Mouse (Mus musculus): ENCODE results near the gene Ace3. TPM values are rescaled to one million over a fixed set of nuclear protein-coding genes. Genes with fewer than 3 reads are reported as not detected.

The Ace3 gene
- total RNA-seq (2023) = not detected

GRCm38 (mm10) chr11:105994375-105994774 lies at the start of gene Ace3:
Gene Ace3, plus strand, starts transcription at chr11:105994675.

GRCm38 (mm10) chr11:105952911-105953386 lies 41.5 kb upstream of the Ace3 start, which contains the start of gene Cyb561:
Gene Cyb561, minus strand, starts transcription at chr11:105953336.

GRCm38 (mm10) chr11:105967741-105968574 lies 26.5 kb upstream of the Ace3 start, which contains the start of gene Ace:
Gene Ace, plus strand, starts transcription at chr11:105967945.

GRCm38 (mm10) chr11:106007821-106008220 lies 13.3 kb downstream of the Ace3 start, which contains the start of gene Kcnh6:
Gene Kcnh6, plus strand, starts transcription at chr11:106008124.

GRCm38 (mm10) chr11:106036548-106037417 lies 42.3 kb downstream of the Ace3 start, which contains the start of gene Dcaf7:
Gene Dcaf7, plus strand, starts transcription at chr11:106036872.

Other genes starting within 250 kb of the Ace3 start
- gene Cyb561, start 41.3 kb upstream of the Ace3 start, total RNA-seq (2023) = 0.67 TPM
- 1.3 TPM for gene Ace, start 26.7 kb upstream of the Ace3 start, total RNA-seq (2023)
- 0.38 TPM for gene Kcnh6, start 13.4 kb downstream of the Ace3 start, total RNA-seq (2023)
- gene Dcaf7, start 42.2 kb downstream of the Ace3 start, total RNA-seq (2023) = 62.4 TPM
- gene Taco1, start 71.4 kb downstream of the Ace3 start, total RNA-seq (2023) = 6.7 TPM
- 162 TPM for gene Map3k3, start 89.9 kb downstream of the Ace3 start, total RNA-seq (2023)
- 10.1 TPM for gene Gm10840, start 166.2 kb downstream of the Ace3 start, total RNA-seq (2023)
- gene Limd2, start 166.2 kb downstream of the Ace3 start, total RNA-seq (2023) = 704 TPM
- 27.3 TPM for gene Strada, start 207.5 kb downstream of the Ace3 start, total RNA-seq (2023)
- 40.0 TPM for gene Ccdc47, start 221.7 kb downstream of the Ace3 start, total RNA-seq (2023)
- 82.3 TPM for gene Ddx42, start 222.3 kb downstream of the Ace3 start, total RNA-seq (2023)